Mouse (Mus musculus) stomach, embryonic 14.5 days (tissue): ENCODE results near the gene Tbc1d1. TPM values are rescaled to one million over a fixed set of nuclear protein-coding genes. Genes with fewer than 3 reads are reported as not detected.
A peak's percentile ranks its signal among the peaks of the same experiment; 100 is the strongest.
"Not testable (repeated sequence)": the region's sequence is repeated elsewhere in the genome, so short reads cannot be mapped to it uniquely, and the experiment has no call there.

Experiments
- ATAC-seq: fragments of 200-750 bp; cut with Nextera tagmentation; 2 replicates; pipeline ENCODE4 v1.8.0; 2017; ENCODE audit warnings: low read depth, moderate TSS enrichment; ENCODE audit not compliant: insufficient number of reproducible peaks, insufficient read depth, low FRiP score
- H3K27ac ChIP-seq: fragments of 300-500 bp; sonication (generic); 2 replicates; pipeline ENCODE4 v1.5.1; 2014; ENCODE audit warnings: mild to moderate bottlenecking, low read length, moderate library complexity, mixed read lengths
- H3K27me3 ChIP-seq: fragments of 300-500 bp; sonication (generic); 2 replicates; pipeline ENCODE4 v1.6.1; 2014; ENCODE audit warnings: low read length, control low read depth, mixed read lengths; ENCODE audit not compliant: control insufficient read depth, insufficient read depth
- H3K36me3 ChIP-seq: fragments of 300-500 bp; sonication (generic); 2 replicates; pipeline ENCODE4 v1.6.1; 2014; ENCODE audit warnings: mild to moderate bottlenecking, control low read depth, low read length, moderate library complexity, mixed read lengths; ENCODE audit not compliant: control insufficient read depth, insufficient read depth
- H3K4me1 ChIP-seq: fragments of 300-500 bp; sonication (generic); 2 replicates; pipeline ENCODE4 v1.6.1; 2014; ENCODE audit warnings: low read length, control low read depth, mixed read lengths; ENCODE audit not compliant: control insufficient read depth, insufficient read depth
- H3K4me2 ChIP-seq: fragments of 300-500 bp; sonication (generic); replicated peaks from 2 replicates; pipeline ENCODE4 v1.6.1; 2014; ENCODE audit warnings: low read depth, low read length, control low read depth
- H3K4me3 ChIP-seq: fragments of 300-500 bp; sonication (generic); 2 replicates; pipeline ENCODE4 v1.5.1; 2014; ENCODE audit warnings: low read depth, low read length, control low read depth
- H3K9ac ChIP-seq: fragments of 300-500 bp; sonication (generic); replicated peaks from 2 replicates; pipeline ENCODE4 v1.6.1; 2014; ENCODE audit warnings: low read depth, mild to moderate bottlenecking, control low read depth, low read length, moderate library complexity, mixed read lengths
- H3K9me3 ChIP-seq: fragments of 300-500 bp; sonication (generic); 2 replicates; pipeline ENCODE4 v1.6.1; 2016; ENCODE audit warnings: low read depth, low read length, control low read depth; ENCODE audit not compliant: control insufficient read depth
- WGBS: fragments of 180-500 bp; shearing (Covaris S2); extraction: QIAGEN DNeasy Blood & Tissue Kit; methylation state at CpG from one replicate; pipeline ENCODE4 v1.1.7; 2014; 5-methylcytosine and 5-hydroxymethylcytosine counted together
- polyA plus RNA-seq: library from polyadenylated mRNA; unstranded; fragments of >200 nt; fragmentation: Nextera tagmentation; extraction: Ambion mirVana; gene quantifications from 2 replicates; pipeline ENCODE4 v1.2.1, GENCODE M21; 2014

Gene Tbc1d1
- polyA plus RNA-seq, 1 experiment from 2014 or later: 37.2 TPM

GRCm38 (mm10) chr5:64360147-64360875 is 204.2 kb downstream of the Tbc1d1 start:
- peaks cover 22% of the 10 kb centered on the region; the same call in 1 of the 2 replicates for H3K4me1 ChIP-seq
- ATAC-seq: no peak
- H3K4me2 ChIP-seq: no peak overlapping the region
- H3K9me3 ChIP-seq: no peaks in the 10 kb centered on the region
- H3K36me3 ChIP-seq: no peaks in the 10 kb centered on the region
- WGBS: 78% methylated on average over 8 of the region's 8 CpGs
- H3K27ac ChIP-seq: no peak overlapping the region
- H3K4me3 ChIP-seq: no peak overlapping the region
- no peaks in the 10 kb centered on the region for H3K27me3 ChIP-seq
- no peak overlapping the region for H3K9ac ChIP-seq

GRCm38 (mm10) chr5:64360876-64361268 is 204.8 kb downstream of the Tbc1d1 start:
- not testable (repeated sequence) for H3K4me2 ChIP-seq, ATAC-seq, H3K4me3 ChIP-seq, H3K9me3 ChIP-seq, H3K27ac ChIP-seq, H3K27me3 ChIP-seq, H3K9ac ChIP-seq, H3K36me3 ChIP-seq
- peaks cover 22% of the 10 kb centered on the region; the same call in 1 of the 2 replicates for H3K4me1 ChIP-seq

- ATAC-seq: no peak
- Histone ChIP-seq H3K27ac (peak overlapping the region; percentile 80; the same call in 1 of the 2 replicates), H3K9ac (no peak overlapping the region), H3K27me3 (no peaks in the 10 kb centered on the region), H3K4me2 (peak overlapping the region; percentile 13; the same call in 1 of the 2 replicates), H3K36me3 (no peaks in the 10 kb centered on the region), H3K4me1 (peaks cover 25% of the 10 kb centered on the region; the same call in 1 of the 2 replicates), H3K4me3 (no peak overlapping the region), H3K9me3 (no peaks in the 10 kb centered on the region)
- WGBS: 44% methylated on average over 5 of the region's 5 CpGs
Measured at GRCm38 (mm10) chr5:64363859-64364406, 207.8 kb downstream of the Tbc1d1 start.

GRCm38 (mm10) chr5:64364432-64365125 is 208.5 kb downstream of the Tbc1d1 start:
- no peaks in the 10 kb centered on the region for H3K27me3 ChIP-seq
- H3K27ac ChIP-seq: peak overlapping the region; percentile 80; the same call in 1 of the 2 replicates
- peaks cover 23% of the 10 kb centered on the region; the same call in 1 of the 2 replicates for H3K4me1 ChIP-seq
- no peak overlapping the region for H3K4me3 ChIP-seq
- H3K9me3 ChIP-seq: no peaks in the 10 kb centered on the region
- H3K9ac ChIP-seq: no peak overlapping the region
- H3K36me3 ChIP-seq: no peaks in the 10 kb centered on the region
- H3K4me2 ChIP-seq: peak overlapping the region; percentile 13; the same call in 1 of the 2 replicates
- peak; percentile 64 for ATAC-seq
- WGBS: 26% methylated on average over 7 of the region's 7 CpGs

- peaks cover 23% of the 10 kb centered on the region; the same call in 1 of the 2 replicates for H3K4me1 ChIP-seq
- H3K27me3 ChIP-seq: no peaks in the 10 kb centered on the region
- no peaks in the 10 kb centered on the region for H3K36me3 ChIP-seq
- H3K4me2 ChIP-seq: no peak overlapping the region
- H3K9ac ChIP-seq: no peak overlapping the region
- H3K9me3 ChIP-seq: no peaks in the 10 kb centered on the region
- H3K27ac ChIP-seq: peak overlapping the region; percentile 61; the same call in 1 of the 2 replicates
- H3K4me3 ChIP-seq: no peak overlapping the region
- 77% methylated on average over 11 of the region's 11 CpGs for WGBS
- ATAC-seq: no peak
Measured at GRCm38 (mm10) chr5:64365187-64366066, 209.3 kb downstream of the Tbc1d1 start.

- H3K9me3 ChIP-seq: no peaks in the 10 kb centered on the region
- H3K4me1 ChIP-seq: peaks cover 23% of the 10 kb centered on the region; the same call in 1 of the 2 replicates
- no peak overlapping the region for H3K9ac ChIP-seq
- H3K36me3 ChIP-seq: no peaks in the 10 kb centered on the region
- ATAC-seq: no peak
- H3K4me2 ChIP-seq: no peak overlapping the region
- no peak overlapping the region for H3K27ac ChIP-seq
- H3K4me3 ChIP-seq: no peak overlapping the region
- 79% methylated on average over 9 of the region's 9 CpGs for WGBS
- H3K27me3 ChIP-seq: no peaks in the 10 kb centered on the region
Measured at GRCm38 (mm10) chr5:64366113-64366512, 210.0 kb downstream of the Tbc1d1 start.

- H3K27me3 ChIP-seq: no peaks in the 10 kb centered on the region
- H3K9me3 ChIP-seq: no peaks in the 10 kb centered on the region
- peaks cover 23% of the 10 kb centered on the region; the same call in 1 of the 2 replicates for H3K4me1 ChIP-seq
- H3K4me3 ChIP-seq: no peak overlapping the region
- WGBS: 21% methylated on average over 8 of the region's 8 CpGs
- peak; percentile 65; the same call in 1 of the 2 replicates for ATAC-seq
- no peak overlapping the region for H3K9ac ChIP-seq
- no peak overlapping the region for H3K4me2 ChIP-seq
- peak overlapping the region; percentile 64; the same call in 1 of the 2 replicates for H3K27ac ChIP-seq
- no peaks in the 10 kb centered on the region for H3K36me3 ChIP-seq
Measured at GRCm38 (mm10) chr5:64367426-64367825, 211.3 kb downstream of the Tbc1d1 start.
